Mouse (Mus musculus) hindbrain, embryonic 15.5 days (tissue): ENCODE measurements at regions not wholly inside any gene's neighbourhood (a gene's known extent, or its start where the extent isn't known, plus 50 kb on each side); places are given as distances from the start of the nearest gene placed in this dataset.

Source experiments
- ATAC-seq: fragments of 200-750 bp; cut with Nextera tagmentation; 2 replicates; pipeline ENCODE4 v1.8.0; 2017; ENCODE audit warnings: low read depth, moderate number of reproducible peaks, moderate TSS enrichment; ENCODE audit not compliant: low FRiP score
- H3K27ac ChIP-seq: fragments of 300-500 bp; sonication (generic); replicated peaks from 2 replicates; pipeline ENCODE4 v1.5.1; 2015; ENCODE audit warnings: mild to moderate bottlenecking, inconsistent platforms
- H3K27me3 ChIP-seq: fragments of 300-500 bp; sonication (generic); 2 replicates; pipeline ENCODE4 v1.6.1; 2015; ENCODE audit warnings: control low read depth, inconsistent platforms
- H3K36me3 ChIP-seq: fragments of 300-500 bp; sonication (generic); 2 replicates; pipeline ENCODE4 v1.6.1; 2015; ENCODE audit warnings: control low read depth, inconsistent platforms
- H3K4me1 ChIP-seq: fragments of 300-500 bp; sonication (generic); replicated peaks from 2 replicates; pipeline ENCODE4 v1.6.1; 2015; ENCODE audit warnings: control low read depth, inconsistent platforms
- H3K4me2 ChIP-seq: fragments of 300-500 bp; sonication (generic); 2 replicates; pipeline ENCODE4 v1.6.1; 2015; ENCODE audit warnings: moderate library complexity, mild to moderate bottlenecking, inconsistent platforms
- H3K4me3 ChIP-seq: fragments of 300-500 bp; sonication (generic); 2 replicates; pipeline ENCODE4 v1.5.1; 2015; ENCODE audit warnings: mild to moderate bottlenecking, inconsistent platforms
- H3K9ac ChIP-seq: fragments of 300-500 bp; sonication (generic); 2 replicates; pipeline ENCODE4 v1.6.1; 2015; ENCODE audit warnings: inconsistent platforms
- H3K9me3 ChIP-seq: fragments of 300-500 bp; sonication (generic); 2 replicates; pipeline ENCODE4 v1.6.1; 2016; ENCODE audit warnings: control low read depth, inconsistent platforms
- WGBS: fragments of 180-500 bp; shearing (Covaris S2); methylation state at CpG from one replicate; pipeline ENCODE4 v1.1.7; 2015; 5-methylcytosine and 5-hydroxymethylcytosine counted together

DNA sequence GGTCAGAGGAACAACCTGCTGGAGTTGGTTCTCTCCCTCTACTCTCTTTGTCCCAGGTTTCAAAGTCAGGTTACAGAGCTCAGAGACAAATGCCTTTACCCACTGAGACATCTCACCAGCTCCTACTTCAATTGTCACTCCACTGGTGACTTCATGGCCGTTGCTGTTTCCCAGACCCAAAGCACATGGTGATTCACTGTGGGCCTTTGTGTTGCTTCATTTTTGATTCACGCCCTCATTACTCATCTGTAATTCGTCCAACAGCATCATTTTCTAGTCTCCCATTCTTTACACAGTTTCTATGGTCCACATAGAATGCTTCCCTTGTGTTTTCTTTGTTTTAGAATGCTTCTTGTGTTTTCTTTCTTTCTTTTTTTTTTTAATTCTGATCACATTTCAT is 498.2 kb downstream of the Igsf11 start:
- Histone ChIP-seq H3K4me1 (no peaks in the 10 kb centered on the region), H3K9ac (no peak overlapping the region), H3K4me2 (no peak overlapping the region), H3K9me3 (no peaks in the 10 kb centered on the region), H3K27ac (no peak overlapping the region), H3K27me3 (no peaks in the 10 kb centered on the region), H3K4me3 (no peak overlapping the region), H3K36me3 (no peaks in the 10 kb centered on the region)
- ATAC-seq: no peak
- WGBS: 38% methylated on average over 3 of the region's 3 CpGs

GRCm38 (mm10) chr16:39402101-39402749 is 509.8 kb downstream of the Igsf11 start:
- Histone ChIP-seq H3K27ac (no peak overlapping the region), H3K9ac (no peak overlapping the region), H3K9me3 (no peaks in the 10 kb centered on the region), H3K36me3 (no peaks in the 10 kb centered on the region), H3K4me2 (no peak overlapping the region), H3K4me3 (no peak overlapping the region), H3K27me3 (no peaks in the 10 kb centered on the region), H3K4me1 (no peaks in the 10 kb centered on the region)
- 53% methylated on average over 4 of the region's 4 CpGs for WGBS
- peak; percentile 71; the same call in 1 of the 2 replicates for ATAC-seq

DNA sequence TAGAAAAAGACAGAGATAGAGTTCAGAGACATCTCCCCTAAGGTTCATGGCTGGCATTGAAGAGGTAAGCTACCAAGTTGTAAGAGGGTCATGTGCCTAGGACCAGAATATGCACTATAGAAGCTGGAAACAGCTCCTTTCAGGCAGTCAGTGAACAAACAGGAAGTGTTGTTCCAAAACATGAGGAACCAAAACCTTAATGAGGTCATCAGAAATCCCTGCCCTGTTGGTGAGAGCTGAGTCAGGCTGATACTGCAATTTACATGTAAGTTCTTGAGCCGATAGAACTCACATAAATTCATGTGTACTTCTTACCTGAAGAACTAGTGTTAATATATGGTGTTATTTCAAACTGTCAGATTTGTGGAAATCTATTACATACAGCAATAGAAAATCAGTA is 539.1 kb downstream of the Igsf11 start:
- WGBS: 97% methylated on average over 1 of the region's 1 CpGs
- ATAC-seq: no peak
- Histone ChIP-seq H3K36me3 (no peaks in the 10 kb centered on the region), H3K9ac (no peak overlapping the region), H3K9me3 (no peaks in the 10 kb centered on the region), H3K4me3 (no peak overlapping the region), H3K27ac (no peak overlapping the region), H3K4me2 (no peak overlapping the region), H3K27me3 (no peaks in the 10 kb centered on the region), H3K4me1 (no peaks in the 10 kb centered on the region)

DNA sequence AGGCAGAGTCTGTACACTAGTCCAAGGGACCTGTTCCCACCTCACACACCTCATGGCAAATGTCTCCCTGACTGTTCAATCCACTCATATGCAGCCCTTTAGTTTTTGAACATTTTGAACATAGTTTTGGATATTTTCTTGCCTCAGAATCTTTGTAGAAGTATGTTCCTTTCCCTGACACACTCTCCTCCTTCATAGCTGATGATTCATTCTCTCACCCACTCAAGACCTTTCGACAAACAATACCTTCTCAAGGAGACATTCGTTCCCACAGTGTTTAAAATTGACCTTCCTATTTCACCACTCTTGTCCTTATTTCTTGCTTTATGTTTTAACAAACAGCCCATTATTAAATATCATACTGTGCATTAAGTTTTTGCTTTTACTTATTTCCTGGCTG is 538.4 kb upstream of the Lsamp start:
- H3K9ac ChIP-seq: no peak overlapping the region
- H3K27ac ChIP-seq: no peak overlapping the region
- H3K4me3 ChIP-seq: no peak overlapping the region
- H3K9me3 ChIP-seq: no peaks in the 10 kb centered on the region
- WGBS: 86% methylated on average over 2 of the region's 2 CpGs
- no peak for ATAC-seq
- no peak overlapping the region for H3K4me2 ChIP-seq
- no peaks in the 10 kb centered on the region for H3K4me1 ChIP-seq
- no peaks in the 10 kb centered on the region for H3K36me3 ChIP-seq
- no peaks in the 10 kb centered on the region for H3K27me3 ChIP-seq

GRCm38 (mm10) chr16:39453400-39454138 is 530.6 kb upstream of the Lsamp start:
- WGBS: 61% methylated on average over 5 of the region's 5 CpGs
- no peak for ATAC-seq
- H3K27me3 ChIP-seq: no peaks in the 10 kb centered on the region
- H3K9me3 ChIP-seq: no peaks in the 10 kb centered on the region
- no peaks in the 10 kb centered on the region for H3K4me1 ChIP-seq
- H3K4me2 ChIP-seq: no peak overlapping the region
- H3K36me3 ChIP-seq: no peaks in the 10 kb centered on the region
- no peak overlapping the region for H3K27ac ChIP-seq
- H3K9ac ChIP-seq: no peak overlapping the region
- no peak overlapping the region for H3K4me3 ChIP-seq
